Mouse (Mus musculus) testis, postnatal 10 days (tissue): ENCODE data around the gene Serbp1.

ENCODE experiments used
- DNase-seq: peaks from one replicate; pipeline ENCODE4 v3.0.0; 2021; ENCODE audit warnings: low spot score

The Serbp1 gene

GRCm38 (mm10) chr6:67301230-67301629, 63.3 kb downstream of the Serbp1 start:
- DNase-seq, result no peak

GRCm38 (mm10) chr6:67302471-67302870, 64.5 kb downstream of the Serbp1 start:
- no peak for DNase-seq

- DNase-seq, result no peak
Observed at GRCm38 (mm10) chr6:67303210-67303609, 65.2 kb downstream of the Serbp1 start.

GRCm38 (mm10) chr6:67308994-67309393, 71.0 kb downstream of the Serbp1 start:
- no peak for DNase-seq

GRCm38 (mm10) chr6:67309752-67310151, 71.8 kb downstream of the Serbp1 start:
- DNase-seq, result no peak

GRCm38 (mm10) chr6:67314697-67315096, 76.7 kb downstream of the Serbp1 start:
- DNase-seq, result no peak

GRCm38 (mm10) chr6:67317068-67317467, 79.1 kb downstream of the Serbp1 start:
- no peak for DNase-seq

- no peak for DNase-seq
Observed at GRCm38 (mm10) chr6:67317827-67318338, 79.9 kb downstream of the Serbp1 start.

- DNase-seq, result peak; percentile 82
Observed at GRCm38 (mm10) chr6:67318451-67318850, 80.5 kb downstream of the Serbp1 start.

GRCm38 (mm10) chr6:67323788-67324187, 85.8 kb downstream of the Serbp1 start:
- DNase-seq, result no peak

GRCm38 (mm10) chr6:67337943-67338342, 100.0 kb downstream of the Serbp1 start:
- no peak for DNase-seq

GRCm38 (mm10) chr6:67339494-67339893, 101.5 kb downstream of the Serbp1 start:
- no peak for DNase-seq
